Mouse (Mus musculus): Measurements from ENCODE around the gene Ccdc120. TPM values are rescaled to one million over a fixed set of nuclear protein-coding genes. Genes with fewer than 3 reads are reported as not detected.
"Not testable (repeated sequence)": the region's sequence is repeated elsewhere in the genome, so short reads cannot be mapped to it uniquely, and the experiment has no call there.

The Ccdc120 gene
- polyA plus RNA-seq, 1 experiment: 23.2 TPM

DNA sequence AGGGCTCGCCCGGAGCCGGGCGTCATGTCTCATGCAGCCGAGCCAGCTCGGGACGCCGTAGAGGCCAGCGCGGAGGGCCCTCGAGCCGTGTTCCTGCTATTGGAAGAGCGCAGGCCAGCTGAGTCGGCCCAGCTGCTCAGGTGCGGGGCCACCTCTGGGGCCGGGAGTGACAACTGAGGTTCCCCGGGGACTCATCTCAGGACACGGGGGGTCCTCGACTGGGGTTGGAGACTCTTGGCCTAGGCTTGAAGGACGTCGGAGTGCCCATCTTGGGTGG, 12.2 kb upstream of the Ccdc120 start:
- H3K4me3 ChIP-seq (ENCODE audit: insufficient read depth, low read length): peak overlapping the region; percentile 63
- H3K27ac ChIP-seq (ENCODE audit: insufficient read depth, low read length): peak overlapping the region; percentile 65
- H3K4me1 ChIP-seq (ENCODE audit: control insufficient read depth, insufficient read depth, low read length): peaks cover 3% of the 10 kb centered on the region; the same call in 1 of the 2 replicates
- TF ChIP-seq POLR2A (IDR thresholded peaks at IDR 0.05; ENCODE audit: extremely low read depth, insufficient read depth, low read length) (no peak), CTCF (IDR thresholded peaks at IDR 0.05; ENCODE audit: extremely low read depth, insufficient read depth, low read length) (no peak)

DNA sequence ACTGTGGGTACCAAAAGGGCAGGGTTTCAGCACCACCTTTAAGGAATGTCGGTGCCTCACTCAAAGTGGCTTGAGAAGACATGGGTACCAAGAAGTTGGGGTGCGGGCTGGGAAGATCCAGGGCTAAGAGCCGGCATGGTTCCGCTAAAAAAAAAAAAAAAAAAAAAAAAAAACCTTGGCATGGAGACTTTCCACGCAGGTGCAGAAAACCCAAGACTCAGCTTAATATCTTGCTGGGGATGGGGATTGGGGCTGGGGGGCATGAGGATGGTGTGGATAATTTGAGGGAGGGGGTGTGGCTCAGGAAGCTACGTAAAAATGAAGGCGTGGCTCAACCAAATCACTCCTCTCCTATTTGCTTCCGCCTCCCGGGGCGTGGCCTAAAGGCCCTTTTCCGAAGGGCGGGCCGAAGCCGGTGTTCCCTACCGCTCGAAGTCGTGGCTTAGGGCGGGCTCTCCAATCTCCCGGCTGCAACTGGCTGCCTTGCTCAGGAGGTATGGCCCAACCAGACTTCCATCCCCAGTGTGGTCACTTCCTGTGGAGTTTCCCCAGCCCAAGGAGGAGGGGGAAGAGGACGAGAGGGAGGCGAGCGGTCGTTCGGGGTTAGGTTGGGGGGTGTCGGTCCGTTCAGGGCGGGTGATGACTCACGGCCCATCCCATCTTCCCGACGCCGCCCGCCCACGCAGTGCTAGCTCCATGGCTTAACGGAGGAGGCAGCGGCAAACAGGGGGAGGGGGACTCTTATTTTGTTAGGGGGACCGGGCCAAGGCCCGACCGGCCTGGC, 11.6 kb upstream of the Ccdc120 start, which contains the start of gene Tfe3:
TSS of gene Tfe3 (plus strand) at position 424 of the 784 bp plus-strand sequence.
- H3K4me3 ChIP-seq (ENCODE audit: insufficient read depth, low read length): peak within 1 kb of the TSS; percentile 63
- TF ChIP-seq POLR2A (IDR thresholded peaks at IDR 0.05; ENCODE audit: extremely low read depth, insufficient read depth, low read length) (peak; percentile 79), CTCF (IDR thresholded peaks at IDR 0.05; ENCODE audit: extremely low read depth, insufficient read depth, low read length) (no peak)
- H3K4me1 ChIP-seq (ENCODE audit: control insufficient read depth, insufficient read depth, low read length): peaks cover 3% of the 10 kb centered on the region; the same call in 1 of the 2 replicates
- peak within 1 kb of the TSS; percentile 65 for H3K27ac ChIP-seq (ENCODE audit: insufficient read depth, low read length)

DNA sequence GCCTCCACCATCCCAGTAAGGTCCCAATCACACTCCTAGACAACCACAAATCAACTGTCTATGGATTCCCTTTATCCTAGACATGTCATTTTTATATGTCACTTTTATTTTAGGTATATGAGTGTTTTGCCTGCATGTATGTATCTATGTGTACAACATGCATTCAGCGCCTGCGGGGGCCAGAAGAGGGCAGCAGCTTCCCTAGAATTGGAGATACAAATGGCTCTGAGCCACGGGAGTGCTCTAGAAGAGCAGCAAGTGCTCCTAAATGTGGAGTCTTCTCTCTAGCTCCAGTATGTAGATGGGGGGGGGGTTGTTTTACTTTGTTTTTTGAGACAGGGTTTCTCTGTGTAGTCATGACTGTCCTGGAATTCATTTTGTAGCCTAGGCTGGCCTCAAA, 2.9 kb upstream of the Ccdc120 start:
- H3K4me3 ChIP-seq (ENCODE audit: insufficient read depth, low read length); H3K4me1 ChIP-seq (ENCODE audit: control insufficient read depth, insufficient read depth, low read length); H3K27ac ChIP-seq (ENCODE audit: insufficient read depth, low read length): not testable (repeated sequence)

DNA sequence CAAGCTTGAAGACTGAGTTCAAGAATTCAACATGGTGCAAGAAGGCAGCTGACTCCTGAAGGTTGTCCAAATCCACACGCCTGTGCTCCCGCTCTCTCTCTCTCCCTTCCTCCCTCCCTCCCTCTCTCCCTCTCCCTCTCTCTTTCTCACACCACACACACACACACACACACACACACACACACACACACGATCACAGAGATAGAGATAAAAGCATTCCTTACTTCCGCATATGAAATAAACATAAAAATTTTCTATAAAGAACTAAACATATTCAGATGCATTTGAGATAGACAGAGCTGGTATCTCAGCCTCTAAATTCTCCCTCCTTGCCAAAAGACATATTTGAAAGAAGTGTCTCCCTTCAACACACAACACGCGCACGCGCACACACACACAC, 5.3 kb downstream of the Ccdc120 start:
- Histone ChIP-seq H3K4me3 (ENCODE audit: insufficient read depth, low read length) (no peak overlapping the region), H3K4me1 (ENCODE audit: control insufficient read depth, insufficient read depth, low read length) (peaks cover 2% of the 10 kb centered on the region; the same call in 1 of the 2 replicates), H3K27ac (ENCODE audit: insufficient read depth, low read length) (no peak overlapping the region)
- TF ChIP-seq CTCF (IDR thresholded peaks at IDR 0.05; ENCODE audit: extremely low read depth, insufficient read depth, low read length) (no peak), POLR2A (IDR thresholded peaks at IDR 0.05; ENCODE audit: extremely low read depth, insufficient read depth, low read length) (no peak)

DNA sequence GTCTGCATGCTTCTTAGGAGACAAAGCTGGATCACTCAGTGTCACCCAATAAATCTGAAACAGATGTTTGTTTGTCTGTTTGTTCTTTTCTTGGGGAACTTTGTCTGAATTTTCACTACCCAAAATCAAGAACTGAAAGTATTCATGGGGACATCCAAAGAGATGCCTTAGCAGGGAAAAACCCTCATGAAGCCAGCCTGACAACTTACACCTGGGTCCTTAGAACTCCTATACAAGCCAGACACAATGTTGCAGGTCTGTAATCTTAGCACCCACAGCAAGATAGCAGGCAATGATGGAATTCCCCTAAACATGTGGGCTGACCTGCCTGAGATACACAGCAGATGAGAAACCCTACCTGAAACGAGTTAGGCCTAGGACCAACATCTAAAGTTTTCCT, 5.8 kb downstream of the Ccdc120 start:
- H3K4me1 ChIP-seq (ENCODE audit: control insufficient read depth, insufficient read depth, low read length): peaks cover 2% of the 10 kb centered on the region; the same call in 1 of the 2 replicates

DNA sequence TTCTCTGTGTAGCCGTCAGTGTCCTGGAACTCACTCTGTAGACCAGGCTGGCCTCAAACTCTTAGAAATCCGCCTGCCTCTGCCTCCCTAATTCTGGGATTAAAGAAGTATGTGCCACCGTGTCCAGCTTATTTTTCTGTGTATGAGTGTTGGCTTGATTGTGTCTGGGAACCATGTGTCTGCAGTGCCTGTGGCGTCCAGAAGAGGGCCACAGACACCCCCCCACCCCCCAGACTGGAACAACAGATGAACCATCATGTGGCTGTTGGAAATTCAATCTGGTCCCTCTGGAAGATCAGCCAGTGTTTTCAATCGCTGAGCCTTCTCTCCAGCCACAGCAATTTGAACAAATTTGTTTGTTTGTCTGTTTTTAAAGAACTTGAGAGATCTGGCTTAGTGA, 7.2 kb downstream of the Ccdc120 start:
- 0 out of 2 replicates have a peak, but pooled peaks have one; percentile 28 for TF ChIP-seq CTCF (IDR thresholded peaks at IDR 0.05; ENCODE audit: extremely low read depth, insufficient read depth, low read length)
- TF ChIP-seq POLR2A (IDR thresholded peaks at IDR 0.05; ENCODE audit: extremely low read depth, insufficient read depth, low read length): no peak
- no peaks in the 10 kb centered on the region for H3K4me1 ChIP-seq (ENCODE audit: control insufficient read depth, insufficient read depth, low read length)
- H3K4me3 ChIP-seq (ENCODE audit: insufficient read depth, low read length): no peak overlapping the region
- no peak overlapping the region for H3K27ac ChIP-seq (ENCODE audit: insufficient read depth, low read length)

More for the DNA sequence above, 5.8 kb downstream of the Ccdc120 start:
- Histone ChIP-seq H3K4me3 (ENCODE audit: insufficient read depth, low read length) (no peak overlapping the region), H3K27ac (ENCODE audit: insufficient read depth, low read length) (no peak overlapping the region)
- TF ChIP-seq POLR2A (IDR thresholded peaks at IDR 0.05; ENCODE audit: extremely low read depth, insufficient read depth, low read length): no peak
- TF ChIP-seq CTCF (IDR thresholded peaks at IDR 0.05; ENCODE audit: extremely low read depth, insufficient read depth, low read length): no peak

DNA sequence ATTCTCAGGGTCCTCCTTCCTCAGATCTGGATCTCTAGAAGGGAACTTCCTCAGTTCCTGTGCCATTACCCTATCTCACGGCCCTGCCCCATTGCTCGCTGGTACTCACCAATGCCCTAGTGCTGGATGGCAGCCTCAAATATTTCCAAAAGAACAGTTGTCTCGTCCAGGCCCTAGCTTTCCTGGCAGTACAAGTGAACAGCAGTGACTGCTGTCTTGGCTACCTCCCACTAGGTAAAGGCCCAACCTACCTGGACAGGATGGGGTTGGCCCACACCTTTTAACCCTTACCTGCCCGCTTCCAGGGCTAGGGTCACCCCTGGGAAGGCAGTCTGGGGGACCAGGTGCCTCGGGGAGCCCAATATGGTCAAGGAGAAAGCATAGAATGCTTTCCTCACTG, 9.6 kb downstream of the Ccdc120 start:
- H3K4me1 ChIP-seq (ENCODE audit: control insufficient read depth, insufficient read depth, low read length): no peaks in the 10 kb centered on the region
- TF ChIP-seq POLR2A (IDR thresholded peaks at IDR 0.05; ENCODE audit: extremely low read depth, insufficient read depth, low read length) (no peak), CTCF (IDR thresholded peaks at IDR 0.05; ENCODE audit: extremely low read depth, insufficient read depth, low read length) (no peak)
- H3K4me3 ChIP-seq (ENCODE audit: insufficient read depth, low read length): no peak overlapping the region
- H3K27ac ChIP-seq (ENCODE audit: insufficient read depth, low read length): no peak overlapping the region

DNA sequence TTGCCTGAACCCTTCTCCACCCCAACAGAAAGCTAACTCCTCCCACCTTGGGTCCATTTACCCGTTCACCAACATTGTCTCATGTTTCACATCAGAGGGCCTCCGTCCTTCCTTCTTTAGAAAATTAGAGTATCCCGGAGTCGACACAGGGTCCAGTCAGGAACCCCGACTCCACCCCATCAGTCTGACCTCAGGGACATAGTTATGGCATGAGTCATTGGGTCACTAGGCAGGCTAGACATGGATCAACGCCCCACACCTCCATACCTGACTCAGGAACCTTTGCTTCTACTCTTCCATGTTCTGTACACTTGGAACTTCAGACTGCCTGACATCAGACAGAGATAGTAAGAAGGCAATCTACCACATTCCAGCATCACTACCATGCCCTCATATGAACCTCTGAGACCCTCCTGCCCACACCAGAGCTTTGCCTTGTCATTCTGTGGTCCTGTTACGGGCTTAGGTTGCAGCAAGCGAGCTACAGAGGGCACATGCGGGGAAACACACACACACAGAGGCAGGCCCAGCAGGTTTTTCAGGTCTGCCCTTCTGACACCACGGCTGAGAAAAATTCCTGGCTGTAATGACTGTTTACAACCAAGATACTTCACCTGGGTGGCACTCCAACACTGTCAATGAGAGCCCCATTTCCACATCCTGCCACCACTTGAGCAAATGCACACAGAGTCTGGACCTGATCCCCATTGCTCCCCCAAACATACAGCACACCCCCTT, 10.5 kb downstream of the Ccdc120 start:
- no peaks in the 10 kb centered on the region for H3K4me1 ChIP-seq (ENCODE audit: control insufficient read depth, insufficient read depth, low read length)
- no peak overlapping the region for H3K4me3 ChIP-seq (ENCODE audit: insufficient read depth, low read length)
- TF ChIP-seq CTCF (IDR thresholded peaks at IDR 0.05; ENCODE audit: extremely low read depth, insufficient read depth, low read length) (no peak), POLR2A (IDR thresholded peaks at IDR 0.05; ENCODE audit: extremely low read depth, insufficient read depth, low read length) (no peak)
- no peak overlapping the region for H3K27ac ChIP-seq (ENCODE audit: insufficient read depth, low read length)

DNA sequence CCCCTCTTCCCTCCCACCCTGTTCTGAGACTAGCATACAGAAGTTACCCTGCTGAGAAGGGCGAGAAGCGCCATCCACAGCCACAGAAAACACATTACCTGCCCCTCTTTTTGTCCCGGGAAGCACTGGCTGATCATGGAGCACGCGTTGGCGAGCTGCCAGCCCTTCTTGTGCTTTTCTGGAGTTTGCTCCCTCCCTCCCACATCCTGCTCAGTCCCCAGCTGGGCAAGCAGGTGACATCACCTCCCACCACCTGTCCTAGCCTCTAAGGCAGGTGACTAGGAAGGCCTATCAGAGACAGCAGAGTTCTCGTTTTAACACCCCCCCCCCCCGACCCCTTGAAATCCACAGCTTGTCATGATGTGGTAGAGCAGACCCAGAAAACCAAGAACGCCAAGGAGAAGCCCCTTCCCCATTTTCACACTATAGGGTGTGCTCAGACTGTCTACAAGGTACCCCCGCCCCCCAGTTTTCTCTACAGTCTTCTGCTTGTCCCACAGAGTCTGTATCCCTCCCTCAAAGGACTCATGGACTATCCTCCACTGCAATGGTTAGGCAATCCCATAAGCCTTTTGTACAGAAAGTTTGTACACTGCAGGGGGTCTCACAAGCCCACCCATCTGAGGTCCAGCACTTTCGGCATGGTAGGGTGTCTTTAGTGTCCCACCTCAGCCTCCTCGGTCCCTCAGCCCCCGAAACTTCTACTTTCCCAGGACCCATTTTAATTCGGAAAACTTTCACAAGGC, 11.2 kb downstream of the Ccdc120 start:
- no peaks in the 10 kb centered on the region for H3K4me1 ChIP-seq (ENCODE audit: control insufficient read depth, insufficient read depth, low read length)
- no peak overlapping the region for H3K27ac ChIP-seq (ENCODE audit: insufficient read depth, low read length)
- no peak overlapping the region for H3K4me3 ChIP-seq (ENCODE audit: insufficient read depth, low read length)
- TF ChIP-seq POLR2A (IDR thresholded peaks at IDR 0.05; ENCODE audit: extremely low read depth, insufficient read depth, low read length) (no peak), CTCF (IDR thresholded peaks at IDR 0.05; ENCODE audit: extremely low read depth, insufficient read depth, low read length) (no peak)

Data from cortical plate, adult 2 months (tissue).